10 mouse cellular contexts compared by ENCODE assay signal in the genomic region with DNA sequence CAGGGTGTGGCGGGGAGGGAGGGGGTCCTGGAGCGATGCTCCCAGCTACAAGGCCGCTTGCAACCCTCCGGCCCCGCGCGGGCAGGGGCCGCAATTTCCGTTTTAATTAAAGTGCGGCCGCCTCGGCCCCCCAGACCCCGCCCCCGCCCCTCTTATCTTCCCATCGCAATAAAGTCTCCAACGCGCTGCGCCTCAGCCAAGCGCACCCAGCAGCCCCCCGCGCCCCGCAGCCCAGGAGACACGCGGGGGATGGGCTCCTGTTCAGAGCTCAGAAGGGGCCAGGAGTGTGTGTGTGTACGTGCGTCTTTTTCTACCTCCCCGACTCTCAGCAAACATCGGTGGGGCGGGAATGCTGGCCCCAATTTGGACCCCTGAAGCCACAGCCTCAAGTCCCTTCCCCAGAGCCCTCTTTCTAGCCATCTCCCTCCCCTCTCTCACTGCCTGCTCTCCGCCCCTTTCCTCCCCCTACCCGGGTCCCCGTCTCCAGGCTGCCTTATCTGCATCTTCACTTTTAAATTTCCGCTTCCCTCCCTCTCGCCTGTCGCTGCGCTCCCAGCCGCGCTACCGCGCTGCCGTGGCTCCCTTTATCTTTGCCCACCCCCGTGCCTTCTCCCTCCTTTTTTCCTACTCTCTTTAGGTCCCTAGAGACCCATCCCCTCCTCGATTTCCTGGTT. TPM values are rescaled to one million over a fixed set of nuclear protein-coding genes. Genes with fewer than 3 reads are reported as not detected.
DNase-seq lines count a peak whose midpoint lies in the region; ATAC-seq and TF ChIP-seq lines count a peak whose summit lies in the region.
"Had no signal": no experiment of that assay in that cellular context is flagged by ENCODE, and none has a peak within 500 bp of the region (broad histone marks: within the 10 kb centered on the region; RNA-seq: fewer than 3 reads in every experiment).

Fev (minus strand) TSS at position 51 of the 674 bp plus-strand sequence.

- no peak for ATAC-seq in lung, embryonic 14.5 days (ENCODE audit: insufficient read depth)
- no peak for ATAC-seq in forebrain, embryonic 13.5 days
- ATAC-seq in liver, embryonic 11.5 days (replicated peaks; ENCODE audit: low FRiP score) = no peak
- no peak for ATAC-seq in stomach, embryonic 16.5 days (ENCODE audit: insufficient read depth, low FRiP score)
- ATAC-seq: Patski had no signal

- no peaks in the 10 kb centered on the region for H3K9me3 ChIP-seq in lung, embryonic 14.5 days (ENCODE audit: low read depth, low read length)
- no peaks in the 10 kb centered on the region for H3K9me3 ChIP-seq in forebrain, embryonic 13.5 days (replicated peaks)
- no peaks in the 10 kb centered on the region for H3K9me3 ChIP-seq in liver, embryonic 11.5 days (ENCODE audit: control insufficient read depth, low read length)
- H3K9me3 ChIP-seq in stomach, embryonic 16.5 days (replicated peaks; ENCODE audit: control insufficient read depth, low read length) = no peaks in the 10 kb centered on the region

- H3K4me1 ChIP-seq in lung, embryonic 14.5 days (ENCODE audit: insufficient read depth) = no peaks in the 10 kb centered on the region
- peaks cover 30% of the 10 kb centered on the region for H3K4me1 ChIP-seq in forebrain, embryonic 13.5 days
- peaks cover 9% of the 10 kb centered on the region; the same call in 1 of the 2 replicates for H3K4me1 ChIP-seq in liver, embryonic 11.5 days (replicated peaks; ENCODE audit: control insufficient read depth, insufficient read depth, low read length)
- peaks cover 13% of the 10 kb centered on the region for H3K4me1 ChIP-seq in stomach, embryonic 16.5 days (ENCODE audit: control insufficient read depth, insufficient read depth, low read length)

- DNase-seq in lung, embryonic 14.5 days = peak; percentile 23
- DNase-seq in lung, postnatal 25 days (ENCODE audit: low spot score) = no peak
- DNase-seq in liver, embryonic 11.5 days (ENCODE audit: low spot score) = no peak
- DNase-seq in frontal cortex, postnatal 36 days (ENCODE audit: low spot score in 2 of 2) = no peak
- DNase-seq in left cerebral cortex, adult 8-10 months (ENCODE audit: low spot score in 2 of 2) = no peak
- DNase-seq in layer of hippocampus, adult 2 months (ENCODE audit: low spot score in 2 of 2) = no peak
- DNase-seq: cerebellum, adult 11 months had no signal

- no peaks in the 10 kb centered on the region for H3K36me3 ChIP-seq in lung, embryonic 14.5 days (ENCODE audit: insufficient read depth)
- H3K36me3 ChIP-seq in forebrain, embryonic 13.5 days (ENCODE audit: poor library complexity, severe bottlenecking) = no peaks in the 10 kb centered on the region
- H3K36me3 ChIP-seq in liver, embryonic 11.5 days (ENCODE audit: control insufficient read depth, insufficient read depth, low read length) = no peaks in the 10 kb centered on the region
- H3K36me3 ChIP-seq in stomach, embryonic 16.5 days (ENCODE audit: control insufficient read depth, insufficient read depth, low read length) = no peaks in the 10 kb centered on the region

- H3K27me3 ChIP-seq in lung, embryonic 14.5 days (ENCODE audit: insufficient read depth, low read length) = peaks cover 87% of the 10 kb centered on the region
- peaks cover 97% of the 10 kb centered on the region for H3K27me3 ChIP-seq in forebrain, embryonic 13.5 days
- H3K27me3 ChIP-seq in liver, embryonic 11.5 days (replicated peaks; ENCODE audit: control insufficient read depth, insufficient read depth, low read length) = peaks cover 87% of the 10 kb centered on the region
- peaks cover 88% of the 10 kb centered on the region for H3K27me3 ChIP-seq in stomach, embryonic 16.5 days (ENCODE audit: control insufficient read depth, insufficient read depth, low read length)

- no peak within 1 kb of the TSS for H3K9ac ChIP-seq in lung, embryonic 14.5 days
- no peak within 1 kb of the TSS for H3K9ac ChIP-seq in forebrain, embryonic 13.5 days
- H3K9ac ChIP-seq in liver, embryonic 11.5 days (ENCODE audit: low read depth, low read length) = no peak within 1 kb of the TSS
- H3K9ac ChIP-seq in stomach, embryonic 16.5 days (ENCODE audit: low read length) = no peak within 1 kb of the TSS; the same call in 1 of the 2 replicates

- TF ChIP-seq CTCF in lung, embryonic 14.5 days (IDR thresholded peaks at IDR 0.05; ENCODE audit: low read depth) = no peak
- no peak for TF ChIP-seq CTCF in layer of hippocampus, adult 2 months (conservative IDR thresholded peaks at IDR 0.05)

- H3K27ac ChIP-seq in lung, embryonic 14.5 days (ENCODE audit: low read depth) = no peak within 1 kb of the TSS
- no peak within 1 kb of the TSS for H3K27ac ChIP-seq in forebrain, embryonic 13.5 days
- no peak within 1 kb of the TSS for H3K27ac ChIP-seq in liver, embryonic 11.5 days (ENCODE audit: low read depth, low read length)
- H3K27ac ChIP-seq in stomach, embryonic 16.5 days (ENCODE audit: low read length) = no peak within 1 kb of the TSS
- H3K27ac ChIP-seq in layer of hippocampus, adult 2 months = no peak within 1 kb of the TSS

- under 1% methylated on average over 43 of the region's 43 CpGs for WGBS in lung, embryonic 14.5 days
- WGBS in forebrain, embryonic 13.5 days = under 1% methylated on average over 43 of the region's 43 CpGs
- WGBS in liver, embryonic 11.5 days = under 1% methylated on average over 43 of the region's 43 CpGs
- 1% methylated on average over 42 of the region's 43 CpGs for WGBS in stomach, embryonic 16.5 days

- peak within 1 kb of the TSS; percentile 56 for H3K4me2 ChIP-seq in lung, embryonic 14.5 days
- H3K4me2 ChIP-seq in forebrain, embryonic 13.5 days = peak within 1 kb of the TSS; percentile 39
- peak within 1 kb of the TSS; percentile 53 for H3K4me2 ChIP-seq in liver, embryonic 11.5 days
- peak within 1 kb of the TSS; percentile 16 for H3K4me2 ChIP-seq in stomach, embryonic 16.5 days (ENCODE audit: low read depth, low read length)

- H3K4me3 ChIP-seq in lung, embryonic 14.5 days (ENCODE audit: low read depth, low read length) = peak within 1 kb of the TSS; percentile 28
- peak within 1 kb of the TSS; percentile 21 for H3K4me3 ChIP-seq in forebrain, embryonic 13.5 days
- H3K4me3 ChIP-seq in liver, embryonic 11.5 days (ENCODE audit: low read depth, low read length) = peak within 1 kb of the TSS; percentile 30
- H3K4me3 ChIP-seq in stomach, embryonic 16.5 days (replicated peaks; ENCODE audit: low read length) = peak within 1 kb of the TSS; percentile 23
- H3K4me3 ChIP-seq in layer of hippocampus, adult 2 months = no peak within 1 kb of the TSS

RNA-seq across cellular contexts. Expression of gene Fev, which starts in this region (rescaled TPM):
- not detected in 2 replicates for polyA plus RNA-seq in lung, embryonic 14.5 days (2014; fragmentation: Nextera tagmentation; extraction: Ambion mirVana)
- polyA plus RNA-seq in forebrain, embryonic 13.5 days (2015; fragmentation: Nextera tagmentation; extraction: Ambion mirVana) = not detected in 2 replicates
- 0.23 and 0.31 TPM in 2 replicates for polyA plus RNA-seq in liver, embryonic 11.5 days (2014; fragmentation: Nextera tagmentation; extraction: Ambion mirVana)
- 0.15 and 0.44 TPM in 2 replicates for polyA plus RNA-seq in stomach, embryonic 16.5 days (2015; fragmentation: Nextera tagmentation; extraction: Ambion mirVana)
- under 1 TPM in 1 of 4 experiments, not detected in 3; 0.37 TPM for total RNA-seq in left cerebral cortex, adult 8-10 months (2022)
- not detected for total RNA-seq in layer of hippocampus, adult 2 months (2021)
- polyA plus RNA-seq: Patski had no signal

Comparison
In these comparisons a context has a peak if more than half of its experiments do, and no peak if none do; other contexts are left out.
1. Peak in DNase-seq, H3K4me3 ChIP-seq and H3K4me2 ChIP-seq in lung, embryonic 14.5 days; RNA of the gene not detected or under 1 TPM.